Mouse (Mus musculus): ENCODE measurements around the gene Gm17018.

The Gm17018 gene
- long read RNA-seq, experiment 1, transcript Gm17018-201 (6 exons, 1,353 nt) = major isoform, 55 of 70 reads
- long read RNA-seq, experiment 1, partial matches to known transcripts = 1 of 70 reads
- long read RNA-seq, experiment 1, other reads (novel, unspliced or antisense) = 14 of 70 reads
- long read RNA-seq, experiment 2, transcript Gm17018-201 (6 exons, 1,353 nt) = major isoform, 80 of 94 reads
- long read RNA-seq, experiment 2, partial matches to known transcripts = 1 of 94 reads
- long read RNA-seq, experiment 2, other reads (novel, unspliced or antisense) = 13 of 94 reads

DNA sequence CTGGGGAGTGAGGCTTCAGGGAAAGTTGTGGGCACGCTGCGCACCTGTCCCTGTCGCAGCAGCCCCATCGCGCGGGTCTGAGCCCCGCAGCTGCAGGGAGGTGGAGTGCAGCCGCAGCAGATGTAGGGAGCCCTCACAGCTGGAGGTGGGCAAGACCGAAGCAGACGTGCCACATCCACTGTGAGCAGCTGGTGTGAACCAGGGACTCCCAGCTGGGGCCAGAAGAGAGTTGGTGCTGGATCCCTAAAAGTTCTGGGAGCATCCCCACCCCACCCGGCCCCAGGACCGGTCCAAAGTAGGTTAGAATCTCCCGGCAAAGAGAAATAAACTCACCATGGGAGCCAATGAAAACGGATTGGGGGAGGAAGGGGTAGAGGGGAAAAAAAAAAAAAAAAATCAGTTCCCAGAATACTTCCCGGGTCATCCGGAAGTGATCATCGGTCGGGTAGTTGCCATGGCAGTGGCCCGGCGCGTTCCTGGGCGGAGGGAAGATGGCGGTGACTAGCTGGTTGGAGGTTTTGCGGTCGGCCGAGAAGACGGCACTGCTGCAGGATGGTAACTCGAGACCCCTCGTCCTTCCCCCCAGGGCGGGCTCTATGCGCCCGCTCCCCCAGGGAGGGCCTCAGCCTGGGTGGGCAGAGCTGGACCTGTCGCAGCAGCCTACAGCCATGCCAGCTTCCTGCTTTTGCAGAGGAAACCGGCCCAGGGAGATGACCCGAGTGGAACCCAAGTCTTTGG lies at the start of gene Gm17018, which contains the start of gene Poll:
Gene Gm17018 (plus strand): TSS at position 463 of the 738 bp plus-strand sequence.
Gene Poll (minus strand): TSS at position 379 of the 738 bp plus-strand sequence.
- intact Hi-C loops (cut with DNase I) = no loop called here

DNA sequence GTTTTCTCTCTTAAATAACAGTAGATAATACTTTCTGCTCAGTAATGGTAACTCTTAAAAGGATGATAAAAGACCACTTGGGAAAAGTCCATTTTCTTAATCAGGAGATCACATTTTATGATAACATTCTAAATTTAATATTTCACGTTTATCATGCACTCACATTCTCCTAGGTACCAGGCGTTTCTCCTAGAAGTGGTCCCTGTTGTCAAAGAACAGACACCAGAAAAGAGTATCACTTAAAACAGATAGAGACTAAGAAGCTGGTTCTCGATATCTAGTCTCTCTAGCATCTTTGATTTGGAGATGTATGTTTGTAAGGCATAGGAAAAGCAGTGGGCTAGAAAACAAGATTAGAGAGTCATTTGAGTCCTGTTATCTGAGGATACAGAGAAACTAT lies 49.7 kb upstream of the Gm17018 start:
- intact Hi-C loops (cut with DNase I) = no loop called here

DNA sequence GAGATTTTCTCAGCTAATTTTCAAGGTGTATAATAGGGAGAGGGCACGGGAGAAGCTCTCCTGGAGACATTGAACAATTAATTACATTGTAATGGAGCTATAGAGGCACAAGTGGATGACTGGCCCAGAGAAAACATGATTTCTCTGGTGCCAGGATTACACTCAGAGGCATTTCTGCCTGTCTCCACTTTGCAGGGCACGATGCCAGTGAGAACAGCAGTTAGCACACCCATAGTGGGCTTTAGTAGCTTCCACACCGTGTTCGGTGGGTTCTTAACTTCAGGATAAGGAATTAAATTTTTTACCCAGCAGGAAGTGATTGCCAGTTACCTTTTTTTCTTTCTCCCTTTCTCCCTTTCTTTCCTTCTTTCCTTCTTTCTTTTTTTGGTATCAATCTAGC lies 49.0 kb upstream of the Gm17018 start:
- intact Hi-C loops (cut with DNase I) = no loop called here

DNA sequence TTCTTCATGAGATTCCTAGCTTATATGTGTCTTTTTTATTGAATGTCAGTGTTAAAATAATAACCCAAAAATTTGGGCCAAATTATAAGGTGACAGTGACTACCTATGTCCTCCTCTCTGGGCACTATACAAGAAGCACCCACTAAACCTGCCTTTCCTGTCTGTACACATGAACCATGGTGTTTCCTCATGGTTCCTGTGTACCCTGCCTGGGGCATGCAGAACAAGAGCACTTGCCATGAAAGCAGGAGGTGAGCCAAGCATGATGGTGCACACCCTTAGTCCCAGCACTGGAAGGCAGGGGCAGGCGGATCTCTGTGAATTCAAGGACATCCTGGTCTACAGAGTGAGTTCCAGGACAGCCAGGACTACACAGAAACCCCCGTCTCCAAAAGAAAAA lies 45.1 kb upstream of the Gm17018 start:
- intact Hi-C loops (cut with DNase I) = no loop called here

DNA sequence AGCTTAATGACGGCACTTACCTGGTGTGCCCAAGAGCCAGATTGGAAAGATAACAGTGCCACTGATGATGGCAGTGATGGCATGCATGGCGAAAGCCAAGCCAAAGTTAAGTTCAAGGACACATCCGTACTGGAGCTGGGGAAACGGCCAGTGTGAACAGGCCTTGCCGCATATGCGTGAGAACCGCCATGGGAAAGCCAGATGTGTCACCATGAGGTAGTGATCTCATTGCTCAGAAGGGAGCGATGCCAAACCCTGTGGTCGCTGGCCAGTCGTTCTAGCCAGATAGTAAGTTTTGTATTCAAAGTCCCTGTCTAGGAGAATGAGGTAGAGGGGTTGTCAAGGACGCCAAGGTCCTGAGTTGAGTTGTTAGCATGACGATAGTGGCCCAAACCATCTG lies 44.2 kb upstream of the Gm17018 start:
- intact Hi-C loops (cut with DNase I) = no loop called here

DNA sequence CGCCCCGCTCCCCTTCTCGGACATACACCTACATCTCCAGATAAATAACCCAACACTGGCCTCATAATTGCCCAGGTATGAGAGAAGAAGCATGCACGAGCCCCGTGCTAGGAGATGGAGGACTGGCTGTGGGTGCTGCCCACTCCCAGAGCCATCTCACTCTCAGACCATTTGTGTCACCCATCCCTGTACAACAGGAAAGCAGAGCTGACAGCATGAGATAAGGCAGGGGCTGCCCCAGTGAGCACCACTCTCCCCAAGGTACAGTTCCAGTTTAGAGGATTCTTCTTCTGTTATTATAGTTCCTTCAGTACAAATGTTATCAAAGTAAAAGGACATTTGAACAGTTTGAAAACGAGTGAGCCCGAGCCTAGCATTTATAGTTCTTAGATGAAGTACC lies 33.0 kb upstream of the Gm17018 start:
- intact Hi-C loops (cut with DNase I) = no loop called here

DNA sequence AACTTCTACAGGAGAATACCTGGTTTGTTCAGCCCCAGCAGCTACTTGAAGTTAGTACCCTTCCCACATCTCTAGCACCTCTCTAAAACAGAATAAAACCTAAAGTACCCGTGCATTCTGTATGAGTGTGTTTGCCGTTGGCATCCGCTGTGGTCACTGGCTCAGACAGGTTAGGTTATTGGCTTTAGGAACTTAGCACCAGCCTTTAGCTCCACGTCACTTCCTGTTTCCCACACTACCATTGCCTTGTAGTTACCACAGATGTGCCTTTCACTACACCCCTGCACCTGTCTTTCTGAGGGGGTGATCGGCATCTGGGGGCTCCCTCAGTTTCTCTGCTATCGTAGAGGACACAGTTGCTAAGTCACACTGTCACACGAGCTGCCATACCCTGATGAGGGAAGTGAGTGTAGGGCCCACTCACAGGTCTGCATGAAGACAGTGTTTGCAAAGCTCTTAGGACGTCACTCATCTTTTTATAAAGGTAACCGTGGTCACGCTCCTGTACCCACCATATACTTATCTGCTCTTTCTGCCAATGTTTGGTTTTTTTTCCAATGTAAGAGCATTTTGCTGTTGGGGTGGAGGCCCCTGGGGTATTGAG lies 32.4 kb upstream of the Gm17018 start:
- intact Hi-C loops (cut with DNase I) = no loop called here

DNA sequence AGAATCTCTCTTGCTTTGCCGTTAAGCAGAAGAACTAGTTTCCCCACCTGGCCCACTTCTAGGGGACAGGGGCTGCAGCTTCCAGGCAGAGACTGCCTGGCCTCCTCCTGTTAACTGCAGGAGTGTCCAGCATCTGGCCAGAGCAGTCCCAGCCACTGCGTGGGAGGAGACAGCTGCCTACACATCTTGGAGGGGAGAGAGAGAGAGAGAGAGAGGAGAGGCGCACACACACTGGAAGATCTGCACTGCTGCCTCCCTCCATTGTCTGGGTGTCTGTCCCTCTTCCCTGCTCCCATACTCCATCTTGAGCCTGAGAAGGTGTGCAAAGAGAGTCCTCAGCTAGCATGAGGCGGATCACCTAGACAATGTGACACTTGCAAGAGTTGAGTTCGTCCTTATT lies 31.1 kb upstream of the Gm17018 start:
- intact Hi-C loops (cut with DNase I) = no loop called here

DNA sequence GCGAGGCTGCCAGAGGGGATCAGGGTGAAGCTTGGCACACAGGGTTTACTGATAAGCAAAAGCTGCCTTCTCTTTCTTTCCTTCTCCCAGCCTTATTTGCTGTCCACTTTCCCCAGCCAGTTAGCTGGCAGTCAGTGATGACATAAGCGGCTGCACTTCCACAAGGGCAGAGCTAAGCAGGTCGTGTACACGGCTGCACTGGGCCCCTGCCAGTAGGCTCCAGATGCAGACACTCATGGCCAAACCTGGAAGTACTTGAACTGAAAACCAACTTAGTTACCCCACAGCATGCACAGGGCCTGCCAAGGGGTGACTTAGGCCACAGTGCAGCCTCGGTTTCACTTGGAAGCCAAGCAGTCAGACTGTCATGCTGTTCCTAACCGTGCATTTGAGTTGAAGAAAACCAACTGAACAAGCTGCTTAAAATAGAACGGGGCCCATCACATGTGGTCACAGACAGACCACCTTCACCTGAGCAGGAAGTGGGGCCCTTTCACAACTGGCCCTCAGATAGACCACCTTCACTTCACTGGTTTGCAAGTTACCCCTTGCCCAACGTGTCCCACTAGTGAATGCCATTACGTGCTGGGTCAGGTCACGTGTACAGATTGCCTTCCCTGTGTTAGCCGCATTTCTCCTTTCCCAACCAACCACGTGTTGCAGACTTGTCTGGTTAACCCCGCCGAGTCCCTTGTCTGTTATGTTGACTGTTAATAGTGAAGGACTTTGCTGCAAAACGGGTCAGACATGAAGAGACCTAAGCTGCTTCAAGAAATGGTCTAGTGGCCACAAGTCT lies 30.0 kb upstream of the Gm17018 start:
- intact Hi-C loops (cut with DNase I) = no loop called here

DNA sequence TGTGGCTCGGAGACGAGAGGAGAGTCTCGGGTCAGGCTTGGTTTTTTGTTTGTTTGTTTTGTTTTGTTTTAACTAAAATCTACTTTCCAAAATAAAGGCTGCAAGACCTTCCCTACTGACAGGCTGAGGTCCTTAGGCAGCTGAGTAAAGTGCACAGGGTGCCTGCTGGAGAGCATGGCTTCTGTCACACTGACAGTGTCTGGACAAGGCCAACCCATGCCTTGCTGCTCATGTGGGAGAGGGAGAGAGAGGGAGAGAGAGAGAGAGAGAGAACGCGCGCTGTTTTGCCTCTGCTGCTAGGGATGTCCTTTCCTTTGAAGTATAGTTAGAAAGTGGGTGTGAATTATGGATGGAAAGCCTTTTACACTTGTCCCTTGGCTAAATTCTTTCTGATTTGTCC lies 28.9 kb upstream of the Gm17018 start:
- intact Hi-C loops (cut with DNase I) = no loop called here

DNA sequence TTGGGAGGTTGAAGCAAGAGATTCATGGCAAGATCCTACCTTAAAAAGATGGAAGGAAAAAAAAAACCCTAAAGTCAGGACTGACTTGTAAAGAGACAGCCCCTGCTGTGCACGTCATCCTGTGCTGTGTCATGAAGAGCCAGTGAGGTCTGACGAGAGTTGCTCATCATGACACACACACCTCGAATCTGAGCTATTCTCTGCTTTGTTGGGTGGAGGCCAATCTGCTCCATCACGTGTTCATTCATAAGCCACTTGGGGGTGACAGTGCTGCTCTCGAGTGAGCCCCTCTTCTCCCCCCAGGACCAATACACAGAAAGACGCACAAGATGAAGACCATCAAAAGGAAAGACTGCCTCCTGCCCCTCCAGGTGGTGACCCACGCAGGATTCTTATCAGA lies 26.8 kb upstream of the Gm17018 start:
- intact Hi-C loops (cut with DNase I) = no loop called here

DNA sequence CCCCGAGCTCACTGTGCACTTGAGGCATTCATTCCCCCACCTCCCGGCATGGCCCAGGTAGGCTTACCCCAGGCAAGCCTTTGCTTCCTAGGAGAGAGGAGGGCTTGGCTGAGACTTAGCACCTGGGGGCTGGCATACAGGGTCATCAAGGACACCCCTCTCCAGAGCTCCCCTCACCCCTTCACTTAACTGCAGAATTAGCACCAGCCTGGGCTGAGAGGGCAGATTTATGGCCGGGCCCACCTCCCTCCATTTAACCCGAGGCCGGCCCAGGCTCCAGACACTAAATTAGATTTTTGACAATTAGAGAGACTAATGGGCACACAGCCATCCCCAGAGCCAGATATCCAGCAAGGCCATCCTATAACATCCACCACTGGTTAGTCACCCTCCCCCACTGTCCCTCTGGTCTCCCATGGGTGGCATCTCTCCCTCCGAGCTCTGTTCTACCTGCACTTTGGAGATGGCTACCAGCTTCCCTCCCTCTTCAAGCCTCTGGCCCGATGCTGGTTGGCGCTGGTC lies 25.1 kb upstream of the Gm17018 start:
- intact Hi-C loops (cut with DNase I) = no loop called here

DNA sequence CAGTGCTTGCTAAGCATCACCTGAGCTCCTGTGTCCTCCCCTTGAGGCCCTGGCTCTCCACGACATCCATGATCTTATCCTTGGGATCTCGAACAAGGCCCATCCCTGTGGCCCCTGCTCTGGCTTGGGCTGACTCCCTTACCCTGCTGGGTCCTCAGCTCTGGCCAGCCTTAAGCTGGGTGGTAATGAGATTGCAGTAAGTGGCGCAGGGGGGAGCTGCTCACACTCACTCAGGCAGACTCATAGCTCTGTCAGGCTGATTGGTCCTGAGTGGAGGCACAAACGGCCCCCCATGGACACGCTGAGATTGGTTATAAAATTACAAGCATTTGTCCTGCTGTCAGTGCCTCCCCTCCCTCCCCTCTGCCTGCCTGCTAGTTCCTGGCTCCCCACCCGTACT lies 24.5 kb upstream of the Gm17018 start:
- intact Hi-C loops (cut with DNase I) = no loop called here

DNA sequence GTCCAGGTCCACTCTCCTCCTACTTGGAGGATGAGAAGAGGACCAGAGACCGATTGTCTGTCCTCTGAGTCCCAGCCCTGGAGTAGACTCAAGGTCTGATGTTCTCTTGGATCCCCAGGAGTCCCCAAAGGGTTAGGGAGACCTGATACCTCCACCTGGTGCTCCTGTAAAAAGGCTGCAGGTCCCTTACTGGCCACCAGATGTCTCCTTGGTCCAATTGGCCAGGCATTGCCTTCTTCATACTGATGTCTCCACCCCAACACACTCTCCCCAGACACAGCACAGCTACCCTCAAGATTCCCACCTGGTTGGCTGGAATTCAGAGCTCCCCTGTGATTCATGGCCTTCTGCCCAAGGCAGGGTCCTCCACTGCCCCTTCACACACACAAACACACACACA lies 22.9 kb upstream of the Gm17018 start:
- intact Hi-C loops (cut with DNase I) = no loop called here

DNA sequence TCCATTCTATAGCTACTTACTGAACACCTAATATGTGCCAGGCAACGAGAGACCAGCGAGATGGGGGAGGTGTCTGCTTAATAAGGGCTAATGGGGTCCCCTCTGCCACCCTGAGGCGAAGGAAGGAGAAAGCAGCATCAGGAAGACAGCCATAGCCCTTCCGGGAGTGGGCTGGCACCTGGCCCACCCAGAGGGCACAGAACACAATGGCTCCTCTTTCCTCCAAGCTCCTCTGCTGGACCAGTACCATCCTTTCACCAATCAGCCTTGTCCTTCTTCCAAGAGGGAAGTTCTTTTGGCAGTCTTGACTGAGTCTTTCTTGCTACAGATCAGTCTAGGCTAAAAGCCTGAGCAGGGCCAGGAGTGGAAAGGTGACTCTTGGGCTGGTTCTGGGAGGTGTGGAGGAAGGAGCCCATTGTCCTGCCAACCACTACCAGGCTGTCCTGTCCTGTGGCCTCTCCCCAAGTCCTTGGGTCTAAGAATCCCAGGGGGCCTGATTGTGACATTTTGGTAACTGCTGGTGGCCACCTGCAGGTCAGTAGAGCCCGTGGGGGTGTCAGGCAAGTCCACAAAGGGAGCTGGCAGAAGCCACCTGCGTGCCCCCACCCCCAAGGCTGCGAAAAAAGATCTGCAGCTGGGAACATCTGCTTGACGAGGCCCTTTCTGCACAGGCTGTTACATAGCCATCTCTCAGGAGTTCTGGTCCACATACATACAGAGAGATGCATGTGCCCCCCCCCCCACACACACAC lies 19.6 kb upstream of the Gm17018 start:
- intact Hi-C loops (cut with DNase I) = loop anchor here (5.0 kb wide), 2 partner anchors 49 to 94 kb away; no protein-coding TSS in a partner anchor

DNA sequence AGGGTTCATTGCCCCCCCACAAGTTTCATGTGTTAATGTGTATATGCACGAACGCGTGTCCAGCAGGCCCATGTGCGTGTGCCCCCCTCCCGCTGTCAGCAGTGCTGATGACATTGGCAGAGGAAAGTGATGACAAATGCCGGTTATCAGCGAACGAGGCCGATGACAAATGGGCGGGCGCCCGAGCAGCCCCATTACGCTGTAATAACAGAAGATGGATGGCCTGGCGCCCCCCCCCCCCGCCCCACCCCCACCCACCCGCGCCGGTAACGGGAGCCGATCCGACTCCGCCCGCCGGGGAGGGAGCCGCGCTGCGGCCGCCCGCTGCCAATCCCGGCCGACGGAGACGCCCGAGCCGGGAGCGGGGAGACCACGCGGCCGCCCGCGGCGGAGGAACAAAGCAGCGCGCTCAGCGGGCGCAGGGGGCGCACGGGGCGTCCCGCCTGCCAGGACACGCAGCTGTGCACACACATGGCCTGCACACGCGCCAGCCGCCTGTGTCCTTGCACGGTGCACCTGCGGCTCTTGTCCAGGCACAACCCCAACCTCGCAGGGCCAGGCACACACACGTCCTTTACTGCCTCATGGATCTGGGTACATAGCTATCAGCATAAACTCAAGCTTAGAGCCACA lies 18.9 kb upstream of the Gm17018 start:
- intact Hi-C loops (cut with DNase I) = loop anchor here (5.0 kb wide), 2 partner anchors 49 to 94 kb away; no protein-coding TSS in a partner anchor

DNA sequence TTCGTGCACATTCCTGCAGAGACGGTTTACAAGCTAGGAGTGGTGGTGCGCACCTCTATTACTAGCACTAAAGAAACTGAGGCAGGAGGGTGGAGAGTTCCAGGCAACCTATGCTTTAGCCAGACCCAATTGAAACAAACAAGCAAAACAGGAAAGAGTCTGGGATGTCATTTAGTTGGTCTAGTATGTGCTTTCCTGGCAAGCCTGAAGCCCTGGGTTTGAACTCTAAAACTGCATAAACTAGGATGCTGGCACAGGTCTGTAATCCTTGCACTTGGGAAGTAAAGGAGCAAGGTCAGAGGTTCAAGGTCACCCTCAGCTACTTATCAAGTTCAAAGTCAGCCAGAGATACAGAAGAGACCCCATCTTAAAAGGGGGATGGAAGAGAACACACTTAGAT lies 18.4 kb upstream of the Gm17018 start:
- intact Hi-C loops (cut with DNase I) = loop anchor here (5.0 kb wide), 2 partner anchors 50 to 95 kb away; no protein-coding TSS in a partner anchor

DNA sequence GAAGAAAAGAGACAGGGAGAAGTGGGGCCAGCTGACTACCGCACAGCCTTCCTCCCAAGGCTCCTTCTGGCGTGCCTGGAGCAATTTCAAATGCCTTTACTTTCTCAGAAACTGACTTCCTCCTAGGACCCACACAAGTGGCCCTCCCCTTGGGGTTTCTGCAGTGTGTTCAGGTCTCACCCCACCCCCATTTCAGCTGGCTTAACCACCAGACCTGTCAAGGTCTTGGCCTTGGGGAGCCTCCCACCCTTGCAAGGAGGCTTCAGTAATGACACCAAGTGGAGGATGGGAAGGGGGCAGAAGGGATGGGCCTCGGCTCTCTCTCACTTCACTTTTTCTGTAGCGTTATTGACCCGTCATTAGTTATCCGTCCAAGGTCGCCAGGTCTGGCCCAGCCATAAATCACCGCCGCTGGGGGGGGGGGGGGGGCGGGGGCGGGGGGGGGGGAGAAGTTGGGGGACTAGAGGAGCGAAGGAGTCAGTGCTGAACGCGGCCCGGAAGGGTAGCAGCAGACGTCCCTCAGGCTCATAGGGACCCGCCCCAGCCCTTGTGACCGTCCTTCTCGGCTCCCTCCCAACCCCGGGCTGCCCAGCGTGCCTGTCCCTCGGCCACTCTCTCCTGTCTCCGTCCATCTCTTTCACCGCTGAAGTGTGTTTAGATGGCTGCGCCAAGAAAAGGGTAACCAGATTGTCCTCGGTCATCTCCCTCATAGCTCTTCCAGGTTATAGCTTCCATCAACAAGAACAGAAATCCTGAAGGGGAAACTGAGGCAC lies 16.1 kb upstream of the Gm17018 start:
- intact Hi-C loops (cut with DNase I) = loop anchor here (2.0 to 5.0 kb wide), 3 partner anchors 52 to 324 kb away; no protein-coding TSS in a partner anchor

DNA sequence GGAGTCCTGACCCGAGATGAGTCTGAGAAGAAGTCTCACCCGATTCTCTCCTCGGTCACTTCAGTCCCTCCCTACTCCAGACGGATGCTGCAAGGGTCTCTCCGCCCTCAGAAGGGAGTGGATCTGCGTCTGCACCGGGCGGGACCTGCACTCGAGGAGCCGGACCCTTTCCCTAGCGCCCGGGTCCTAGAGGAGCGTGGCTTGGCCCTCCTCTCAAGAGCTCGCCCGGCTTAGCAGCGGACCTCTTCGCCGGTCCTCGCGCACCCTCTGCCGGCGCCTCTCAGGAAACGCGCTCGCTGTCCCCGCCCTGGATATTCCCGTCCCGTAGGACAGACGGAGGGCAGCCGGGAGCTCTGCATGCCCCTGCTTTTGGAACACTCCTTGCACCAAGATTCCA lies 15.5 kb upstream of the Gm17018 start:
- intact Hi-C loops (cut with DNase I) = loop anchor here (2.0 to 5.0 kb wide), 4 partner anchors 53 to 324 kb away; no protein-coding TSS in a partner anchor

All from adrenal gland (tissue).